Mouse (Mus musculus): ENCODE results near the gene Dab1. TPM values are rescaled to one million over a fixed set of nuclear protein-coding genes. Genes with fewer than 3 reads are reported as not detected.

Gene Dab1
- polyA plus RNA-seq, 1 experiment from 2014 or later = 36.4 TPM

DNA sequence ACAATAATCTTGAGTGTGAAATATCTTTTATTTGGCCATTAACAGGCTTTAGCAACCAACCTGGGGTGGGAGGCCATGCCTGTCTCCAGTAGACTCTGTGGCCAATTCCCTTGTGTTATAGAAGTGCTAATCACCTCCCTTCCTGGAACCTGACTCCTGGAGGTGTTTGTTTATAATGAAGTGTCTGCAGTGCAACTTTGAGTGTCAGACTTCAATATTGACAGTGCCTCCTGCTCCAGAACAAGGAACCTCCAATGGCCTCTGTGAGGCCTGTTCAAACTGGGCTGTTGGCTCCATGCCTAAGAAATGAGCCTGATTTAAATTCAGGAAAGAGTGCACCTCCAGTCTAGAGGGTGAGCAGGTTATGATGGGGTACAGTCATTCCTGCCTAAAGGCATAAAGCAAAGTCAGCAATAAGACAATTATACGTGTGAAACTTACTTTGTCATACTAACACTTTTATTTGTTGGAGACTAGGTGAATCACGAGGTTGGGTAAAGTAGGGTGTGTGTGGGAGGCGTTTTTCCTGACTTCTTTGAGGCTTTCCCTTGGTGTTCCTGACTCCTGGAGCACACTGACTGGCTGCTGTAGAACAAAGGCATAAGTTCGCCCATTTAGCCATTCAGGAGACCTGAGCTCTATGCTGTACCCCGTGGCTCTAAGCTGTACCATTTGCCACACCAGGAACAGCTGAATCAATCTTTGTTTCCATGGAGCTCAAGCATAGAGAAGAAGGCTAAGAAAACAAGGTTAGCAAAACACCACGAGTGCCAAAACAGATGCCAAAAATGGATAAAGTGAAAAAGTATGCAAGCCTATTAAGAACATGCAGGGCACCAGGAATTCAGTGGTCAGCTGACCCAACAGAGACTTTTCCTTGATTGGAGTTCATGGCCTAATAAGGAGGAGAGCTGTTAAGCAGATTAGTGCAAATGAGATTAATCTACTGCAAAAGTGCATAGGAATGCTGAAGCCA lies 978.6 kb downstream of the Dab1 start:
- ATAC-seq (ENCODE audit: insufficient read depth, low FRiP score, low TSS enrichment) (no peak), DNase-seq (ENCODE audit: low spot score) (no peak)
- Histone ChIP-seq H3K4me2 (ENCODE audit: low read depth) (no peak overlapping the region), H3K9me3 (ENCODE audit: control insufficient read depth, low read length) (no peaks in the 10 kb centered on the region), H3K36me3 (ENCODE audit: control insufficient read depth, insufficient read depth, low read length) (no peaks in the 10 kb centered on the region), H3K4me1 (ENCODE audit: control insufficient read depth, insufficient read depth, low read length) (no peaks in the 10 kb centered on the region), H3K9ac (ENCODE audit: low read length) (no peak overlapping the region), H3K27me3 (ENCODE audit: control insufficient read depth, insufficient read depth, low read length) (no peaks in the 10 kb centered on the region), H3K27ac (ENCODE audit: low read depth, low read length) (no peak overlapping the region), H3K4me3 (ENCODE audit: low read depth, low read length) (no peak overlapping the region)
- 67% methylated on average over 6 of the region's 6 CpGs for WGBS

DNA sequence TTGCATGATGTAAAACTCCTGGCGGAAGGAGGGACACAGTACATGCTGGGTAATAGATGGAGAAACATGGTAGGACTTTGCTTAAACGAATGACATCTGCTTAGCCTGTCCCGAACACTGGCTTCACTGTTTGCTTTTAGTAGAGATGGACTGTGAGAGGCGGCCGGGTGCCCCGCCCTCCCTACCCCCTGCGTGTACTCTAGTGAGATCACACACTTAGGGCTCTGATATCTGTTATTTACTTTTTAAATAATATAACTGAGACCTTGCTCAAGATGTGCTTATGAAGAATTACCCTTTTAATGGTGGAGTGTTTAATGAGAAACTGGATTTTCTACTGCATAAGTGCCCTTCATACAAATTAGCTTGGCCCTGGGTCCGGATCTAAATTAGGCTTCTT lies 983.6 kb downstream of the Dab1 start:
- H3K9me3 ChIP-seq (ENCODE audit: control insufficient read depth, low read length) = no peaks in the 10 kb centered on the region
- DNase-seq (ENCODE audit: low spot score) (no peak), ATAC-seq (ENCODE audit: insufficient read depth, low FRiP score, low TSS enrichment) (no peak)
- H3K36me3 ChIP-seq (ENCODE audit: control insufficient read depth, insufficient read depth, low read length) = no peaks in the 10 kb centered on the region
- no peak overlapping the region for H3K4me3 ChIP-seq (ENCODE audit: low read depth, low read length)
- 88% methylated on average over 8 of the region's 8 CpGs for WGBS
- no peaks in the 10 kb centered on the region for H3K27me3 ChIP-seq (ENCODE audit: control insufficient read depth, insufficient read depth, low read length)
- peaks cover 3% of the 10 kb centered on the region; the same call in 1 of the 2 replicates for H3K4me1 ChIP-seq (ENCODE audit: control insufficient read depth, insufficient read depth, low read length)
- H3K9ac ChIP-seq (ENCODE audit: low read length) = no peak overlapping the region
- no peak overlapping the region for H3K4me2 ChIP-seq (ENCODE audit: low read depth)
- no peak overlapping the region for H3K27ac ChIP-seq (ENCODE audit: low read depth, low read length)

DNA sequence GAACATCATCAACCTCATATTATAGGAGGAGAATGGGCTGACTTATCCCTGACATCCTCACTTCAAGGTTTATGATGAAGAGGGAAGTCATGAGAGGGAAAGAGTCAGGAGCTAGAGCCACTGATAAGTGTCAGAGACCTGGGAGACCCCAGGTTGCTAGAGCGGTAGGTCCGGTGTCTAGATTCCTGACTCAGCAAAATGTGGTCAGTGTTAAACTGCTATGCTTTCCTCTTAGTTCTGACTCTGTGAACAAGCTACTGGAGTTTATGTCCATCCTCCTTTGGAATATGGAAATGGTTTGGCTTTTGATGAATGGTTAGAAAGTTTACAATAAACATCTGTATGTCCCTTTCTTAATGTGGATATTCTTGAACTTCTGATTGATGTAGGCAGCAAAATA lies 985.1 kb downstream of the Dab1 start:
- no peaks in the 10 kb centered on the region for H3K27me3 ChIP-seq (ENCODE audit: control insufficient read depth, insufficient read depth, low read length)
- no peak overlapping the region for H3K9ac ChIP-seq (ENCODE audit: low read length)
- H3K4me1 ChIP-seq (ENCODE audit: control insufficient read depth, insufficient read depth, low read length) = peaks cover 3% of the 10 kb centered on the region; the same call in 1 of the 2 replicates
- H3K36me3 ChIP-seq (ENCODE audit: control insufficient read depth, insufficient read depth, low read length) = no peaks in the 10 kb centered on the region
- H3K27ac ChIP-seq (ENCODE audit: low read depth, low read length) = no peak overlapping the region
- ATAC-seq (ENCODE audit: insufficient read depth, low FRiP score, low TSS enrichment) = no peak
- no peak for DNase-seq (ENCODE audit: low spot score)
- no peak overlapping the region for H3K4me3 ChIP-seq (ENCODE audit: low read depth, low read length)
- H3K4me2 ChIP-seq (ENCODE audit: low read depth) = no peak overlapping the region
- no peaks in the 10 kb centered on the region for H3K9me3 ChIP-seq (ENCODE audit: control insufficient read depth, low read length)
- 92% methylated on average over 2 of the region's 2 CpGs for WGBS

DNA sequence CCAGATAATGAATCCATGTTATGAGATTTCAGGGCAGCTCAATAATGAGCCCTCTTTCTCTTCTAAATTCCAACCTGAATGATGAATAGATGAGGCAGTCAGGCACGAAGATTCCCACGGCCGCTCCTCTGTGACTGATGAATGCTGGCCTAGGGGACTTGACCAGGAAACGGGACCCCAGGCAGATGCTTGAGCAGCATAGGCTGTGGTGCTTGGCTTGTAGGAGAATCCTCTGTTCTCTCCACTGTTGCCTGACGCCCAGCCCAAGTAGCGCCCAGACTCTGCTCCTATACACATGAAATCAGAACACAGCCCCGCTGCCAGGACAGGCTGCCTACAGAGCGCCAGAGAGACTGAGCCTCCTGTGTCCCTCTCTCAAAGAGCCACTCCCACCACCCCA lies 987.7 kb downstream of the Dab1 start:
- no peak for ATAC-seq (ENCODE audit: insufficient read depth, low FRiP score, low TSS enrichment)
- H3K9me3 ChIP-seq (ENCODE audit: control insufficient read depth, low read length) = no peaks in the 10 kb centered on the region
- 44% methylated on average over 8 of the region's 8 CpGs for WGBS
- no peak overlapping the region for H3K4me2 ChIP-seq (ENCODE audit: low read depth)
- H3K9ac ChIP-seq (ENCODE audit: low read length) = no peak overlapping the region
- peak; percentile 47 for DNase-seq (ENCODE audit: low spot score)
- H3K36me3 ChIP-seq (ENCODE audit: control insufficient read depth, insufficient read depth, low read length) = no peaks in the 10 kb centered on the region
- 0 out of 2 replicates have a peak overlapping the region, but pooled peaks have one; percentile 8 for H3K27ac ChIP-seq (ENCODE audit: low read depth, low read length)
- H3K4me1 ChIP-seq (ENCODE audit: control insufficient read depth, insufficient read depth, low read length) = peaks cover 3% of the 10 kb centered on the region; the same call in 1 of the 2 replicates
- H3K4me3 ChIP-seq (ENCODE audit: low read depth, low read length) = no peak overlapping the region
- H3K27me3 ChIP-seq (ENCODE audit: control insufficient read depth, insufficient read depth, low read length) = no peaks in the 10 kb centered on the region

DNA sequence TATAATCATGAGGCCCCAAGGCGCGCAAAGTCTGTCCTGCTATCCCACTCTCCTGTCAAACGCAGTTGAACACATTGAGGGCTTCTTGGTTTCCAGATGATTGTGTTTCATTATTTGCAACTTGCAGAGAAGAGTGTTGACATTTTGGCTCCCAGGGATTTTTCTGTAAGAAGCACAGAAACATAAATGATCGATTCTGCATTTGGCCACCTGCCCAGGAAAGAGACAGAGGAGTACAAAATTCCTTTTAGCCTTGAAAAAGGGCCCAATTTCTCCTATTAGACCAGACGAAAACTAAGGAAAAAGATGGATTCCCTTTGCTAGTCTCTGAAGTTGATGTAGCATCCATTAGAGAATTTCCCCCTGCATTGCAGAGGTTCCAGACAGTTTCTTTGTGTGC lies 988.5 kb downstream of the Dab1 start:
- no peak overlapping the region for H3K4me3 ChIP-seq (ENCODE audit: low read depth, low read length)
- no peak overlapping the region for H3K4me2 ChIP-seq (ENCODE audit: low read depth)
- H3K9ac ChIP-seq (ENCODE audit: low read length) = no peak overlapping the region
- no peaks in the 10 kb centered on the region for H3K36me3 ChIP-seq (ENCODE audit: control insufficient read depth, insufficient read depth, low read length)
- H3K9me3 ChIP-seq (ENCODE audit: control insufficient read depth, low read length) = no peaks in the 10 kb centered on the region
- no peaks in the 10 kb centered on the region for H3K27me3 ChIP-seq (ENCODE audit: control insufficient read depth, insufficient read depth, low read length)
- peaks cover 3% of the 10 kb centered on the region; the same call in 1 of the 2 replicates for H3K4me1 ChIP-seq (ENCODE audit: control insufficient read depth, insufficient read depth, low read length)
- ATAC-seq (ENCODE audit: insufficient read depth, low FRiP score, low TSS enrichment) (no peak), DNase-seq (ENCODE audit: low spot score) (no peak)
- WGBS = 81% methylated on average over 5 of the region's 5 CpGs
- no peak overlapping the region for H3K27ac ChIP-seq (ENCODE audit: low read depth, low read length)

DNA sequence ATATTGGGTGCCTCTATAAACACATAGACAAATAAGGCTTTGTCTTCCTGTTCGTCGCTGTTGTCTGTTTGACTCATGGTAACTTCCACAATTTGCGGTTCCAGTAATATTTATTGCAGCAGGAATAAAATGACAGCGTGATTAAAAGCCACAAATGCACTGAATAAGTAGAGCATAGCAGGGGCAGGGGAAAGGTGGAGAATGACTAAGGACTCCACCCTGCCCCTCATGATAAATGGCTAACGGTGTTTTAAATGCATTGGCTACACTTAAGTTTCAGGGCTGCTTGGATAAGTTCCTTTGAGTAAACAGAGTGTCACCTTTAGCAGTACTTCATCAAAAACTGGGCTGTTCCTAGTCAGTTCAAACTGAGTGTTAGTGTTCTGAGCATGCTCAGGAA lies 1000.3 kb downstream of the Dab1 start:
- WGBS = 79% methylated on average over 5 of the region's 5 CpGs
- Histone ChIP-seq H3K4me3 (ENCODE audit: low read depth, low read length) (no peak overlapping the region), H3K9ac (ENCODE audit: low read length) (no peak overlapping the region), H3K4me2 (ENCODE audit: low read depth) (no peak overlapping the region), H3K4me1 (ENCODE audit: control insufficient read depth, insufficient read depth, low read length) (no peaks in the 10 kb centered on the region), H3K36me3 (ENCODE audit: control insufficient read depth, insufficient read depth, low read length) (no peaks in the 10 kb centered on the region), H3K27me3 (ENCODE audit: control insufficient read depth, insufficient read depth, low read length) (no peaks in the 10 kb centered on the region), H3K9me3 (ENCODE audit: control insufficient read depth, low read length) (no peaks in the 10 kb centered on the region), H3K27ac (ENCODE audit: low read depth, low read length) (no peak overlapping the region)
- ATAC-seq (ENCODE audit: insufficient read depth, low FRiP score, low TSS enrichment) (no peak), DNase-seq (ENCODE audit: low spot score) (no peak)

DNA sequence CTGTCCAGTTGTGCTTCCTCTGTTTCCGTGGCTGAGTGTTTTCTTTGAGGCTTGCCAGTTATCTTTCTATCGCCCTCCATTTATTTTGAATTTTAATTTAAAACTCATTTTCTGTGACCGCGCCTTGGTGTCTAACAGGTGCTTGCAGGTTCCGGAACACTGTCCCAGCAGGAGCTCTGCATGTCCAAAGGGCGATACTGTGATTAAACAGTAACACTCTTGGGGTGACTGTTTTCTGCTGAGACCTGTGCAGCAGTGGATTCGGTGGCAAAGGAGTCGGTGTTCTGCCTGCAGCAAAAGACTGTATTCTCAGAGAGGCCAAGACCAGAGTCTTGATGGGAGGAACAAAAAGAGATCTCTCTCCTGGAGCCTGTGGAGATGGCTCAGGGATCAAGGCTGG lies 1006.2 kb downstream of the Dab1 start:
- H3K4me3 ChIP-seq (ENCODE audit: low read depth, low read length) = no peak overlapping the region
- ATAC-seq (ENCODE audit: insufficient read depth, low FRiP score, low TSS enrichment) (no peak), DNase-seq (ENCODE audit: low spot score) (no peak)
- H3K9me3 ChIP-seq (ENCODE audit: control insufficient read depth, low read length) = no peaks in the 10 kb centered on the region
- no peaks in the 10 kb centered on the region for H3K36me3 ChIP-seq (ENCODE audit: control insufficient read depth, insufficient read depth, low read length)
- H3K4me1 ChIP-seq (ENCODE audit: control insufficient read depth, insufficient read depth, low read length) = no peaks in the 10 kb centered on the region
- 89% methylated on average over 8 of the region's 8 CpGs for WGBS
- no peak overlapping the region for H3K27ac ChIP-seq (ENCODE audit: low read depth, low read length)
- no peak overlapping the region for H3K4me2 ChIP-seq (ENCODE audit: low read depth)
- no peaks in the 10 kb centered on the region for H3K27me3 ChIP-seq (ENCODE audit: control insufficient read depth, insufficient read depth, low read length)
- no peak overlapping the region for H3K9ac ChIP-seq (ENCODE audit: low read length)

DNA sequence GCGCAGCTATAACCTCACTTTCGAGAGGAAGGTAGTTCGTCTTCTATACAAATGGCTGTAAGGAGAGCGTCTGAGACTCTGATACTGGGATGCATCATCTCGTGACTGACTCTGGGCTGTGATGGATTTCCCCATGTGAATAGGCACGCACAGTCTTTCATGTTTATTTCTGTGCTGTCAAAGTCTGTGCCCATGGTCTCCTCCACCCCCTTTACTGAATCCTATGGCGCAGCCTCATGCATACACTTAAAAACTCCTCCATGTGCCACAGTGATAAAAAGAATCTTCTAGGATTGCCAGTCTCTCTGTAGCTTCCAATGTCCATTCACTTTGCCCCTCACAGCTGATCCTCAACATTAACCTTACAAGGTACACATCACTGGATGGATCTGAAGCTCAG lies 1009.5 kb downstream of the Dab1 start:
- H3K27me3 ChIP-seq (ENCODE audit: control insufficient read depth, insufficient read depth, low read length) = no peaks in the 10 kb centered on the region
- 86% methylated on average over 7 of the region's 7 CpGs for WGBS
- no peak for DNase-seq (ENCODE audit: low spot score)
- no peak overlapping the region for H3K9ac ChIP-seq (ENCODE audit: low read length)
- no peaks in the 10 kb centered on the region for H3K36me3 ChIP-seq (ENCODE audit: control insufficient read depth, insufficient read depth, low read length)
- H3K9me3 ChIP-seq (ENCODE audit: control insufficient read depth, low read length) = no peaks in the 10 kb centered on the region
- no peak overlapping the region for H3K4me2 ChIP-seq (ENCODE audit: low read depth)
- H3K4me1 ChIP-seq (ENCODE audit: control insufficient read depth, insufficient read depth, low read length) = no peaks in the 10 kb centered on the region
- no peak for ATAC-seq (ENCODE audit: insufficient read depth, low FRiP score, low TSS enrichment)
- H3K4me3 ChIP-seq (ENCODE audit: low read depth, low read length) = no peak overlapping the region
- no peak overlapping the region for H3K27ac ChIP-seq (ENCODE audit: low read depth, low read length)

DNA sequence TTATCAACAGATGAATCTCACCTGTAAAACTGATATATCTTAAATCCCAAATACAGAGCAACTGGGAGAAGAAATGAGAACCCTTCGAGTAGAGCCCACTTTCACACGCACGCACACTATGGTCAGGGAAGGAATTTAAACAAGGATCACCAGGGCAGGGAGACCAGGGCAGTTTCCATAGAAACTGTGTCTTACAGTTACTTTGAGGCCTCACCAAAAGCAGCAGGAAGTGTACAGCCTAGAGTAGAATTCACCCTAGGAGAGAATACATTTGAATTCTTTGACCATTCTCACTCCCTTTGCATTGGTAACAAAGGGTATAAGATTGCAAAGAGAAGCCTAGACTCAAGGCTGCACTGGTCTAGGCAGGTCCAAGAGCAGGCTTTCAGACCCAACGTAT lies 1017.9 kb downstream of the Dab1 start:
- 88% methylated on average over 4 of the region's 4 CpGs for WGBS
- H3K4me1 ChIP-seq (ENCODE audit: control insufficient read depth, insufficient read depth, low read length) = no peaks in the 10 kb centered on the region
- no peak for ATAC-seq (ENCODE audit: insufficient read depth, low FRiP score, low TSS enrichment)
- no peak overlapping the region for H3K27ac ChIP-seq (ENCODE audit: low read depth, low read length)
- no peak overlapping the region for H3K4me2 ChIP-seq (ENCODE audit: low read depth)
- no peak for DNase-seq (ENCODE audit: low spot score)
- no peak overlapping the region for H3K4me3 ChIP-seq (ENCODE audit: low read depth, low read length)
- no peaks in the 10 kb centered on the region for H3K36me3 ChIP-seq (ENCODE audit: control insufficient read depth, insufficient read depth, low read length)
- H3K9ac ChIP-seq (ENCODE audit: low read length) = no peak overlapping the region
- H3K27me3 ChIP-seq (ENCODE audit: control insufficient read depth, insufficient read depth, low read length) = no peaks in the 10 kb centered on the region
- H3K9me3 ChIP-seq (ENCODE audit: control insufficient read depth, low read length) = no peaks in the 10 kb centered on the region
